Mouse (Mus musculus) G1E (cell line): ENCODE measurements around the gene Txn1.

Source experiments
- CTCF ChIP-seq: IDR thresholded peaks from 2 replicates; pipeline ENCODE4 v1.5.1; 2012; ENCODE audit warnings: low read depth, low read length, inconsistent platforms, mixed read lengths
- GATA1 ChIP-seq: IDR thresholded peaks from 2 replicates; pipeline ENCODE4 v1.6.1; 2012; ENCODE audit warnings: borderline replicate concordance, low read length, inconsistent platforms, mixed read lengths
- GATA2 ChIP-seq: IDR thresholded peaks from 2 replicates; pipeline ENCODE4 v1.6.1; 2012; ENCODE audit warnings: low read depth, low read length, inconsistent platforms, borderline replicate concordance
- POLR2AphosphoS5 ChIP-seq: IDR thresholded peaks from 2 replicates; pipeline ENCODE4 v1.6.1; 2012; ENCODE audit warnings: low read depth, low read length, inconsistent platforms; ENCODE audit not compliant: insufficient replicate concordance
- TAL1 ChIP-seq: conservative IDR thresholded peaks from 2 replicates; pipeline ENCODE4 v1.6.1; 2012; ENCODE audit warnings: low read depth, low read length, inconsistent platforms, mixed read lengths

- TF ChIP-seq POLR2AphosphoS5 (no peak), CTCF (no peak), GATA1 (no peak), TAL1 (no peak), GATA2 (no peak)
Observed at GRCm38 (mm10) chr4:57937292-57937691, 18.9 kb downstream of the Txn1 start.
